Mouse (Mus musculus): ENCODE data around the gene Gm12185.

GRCm38 (mm10) chr11:48876680-48877079 is 115.3 kb downstream of the Gm12185 start:
- TF ChIP-seq POLR2A (IDR thresholded peaks at IDR 0.05; ENCODE audit: extremely low read depth, insufficient read depth, low read length), result no peak
- TF ChIP-seq CTCF (IDR thresholded peaks at IDR 0.05; ENCODE audit: low read depth, low read length), result no peak
